Mouse (Mus musculus): ENCODE measurements around the gene Arhgap24. TPM values are rescaled to one million over a fixed set of nuclear protein-coding genes. Genes with fewer than 3 reads are reported as not detected.

Arhgap24 gene
- polyA plus RNA-seq, 1 experiment from 2014 or later: 12.0 TPM

DNA sequence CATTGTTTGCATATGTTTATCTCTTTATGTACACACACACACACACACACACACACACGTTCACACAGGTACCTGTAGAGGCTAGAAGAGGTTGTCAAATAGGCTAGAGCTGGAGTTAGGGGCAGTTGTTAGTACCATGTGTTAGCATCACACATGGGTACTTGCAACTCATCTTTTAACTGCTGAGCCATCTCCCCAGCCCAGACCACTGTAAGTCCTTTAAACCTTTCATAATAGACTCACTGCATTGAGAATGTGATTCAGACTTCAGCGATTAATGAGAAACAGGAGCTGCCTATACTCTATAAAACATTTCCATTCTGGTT, 407.9 kb downstream of the Arhgap24 start:
- 75% methylated on average over 2 of the region's 2 CpGs for WGBS

DNA sequence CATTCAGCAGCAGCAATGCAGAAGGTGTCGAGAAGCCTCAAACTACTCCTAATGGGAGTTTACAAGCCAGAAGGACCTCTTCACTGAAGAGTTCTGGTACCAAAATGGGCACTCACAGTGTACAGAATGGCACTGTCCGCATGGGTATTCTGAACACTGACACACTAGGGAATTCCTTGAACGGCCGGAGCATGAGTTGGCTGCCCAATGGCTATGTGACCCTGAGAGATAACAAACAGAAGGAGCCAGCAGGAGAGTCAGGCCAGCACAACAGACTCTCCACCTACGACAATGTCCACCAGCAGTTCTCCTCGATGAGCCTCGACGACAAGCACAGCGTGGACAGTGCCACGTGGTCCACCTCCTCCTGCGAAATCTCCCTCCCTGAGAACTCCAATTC, 411.0 kb downstream of the Arhgap24 start:
- Histone ChIP-seq H3K27ac (ENCODE audit: low read depth, low read length) (no peak overlapping the region), H3K36me3 (ENCODE audit: control insufficient read depth, insufficient read depth, low read length) (no peaks in the 10 kb centered on the region), H3K4me1 (ENCODE audit: control insufficient read depth, insufficient read depth, low read length) (peaks cover 6% of the 10 kb centered on the region), H3K9me3 (ENCODE audit: control insufficient read depth, low read length) (no peaks in the 10 kb centered on the region), H3K4me3 (ENCODE audit: low read depth, low read length) (no peak overlapping the region), H3K4me2 (ENCODE audit: low read depth, low read length) (no peak overlapping the region), H3K27me3 (ENCODE audit: control insufficient read depth, insufficient read depth, low read length) (no peaks in the 10 kb centered on the region), H3K9ac (replicated peaks; ENCODE audit: low read depth, low read length) (no peak overlapping the region)
- WGBS: 96% methylated on average over 11 of the region's 11 CpGs
- no peak for ATAC-seq (ENCODE audit: low read depth)

More for the DNA sequence above, 407.9 kb downstream of the Arhgap24 start:
- Histone ChIP-seq H3K36me3 (ENCODE audit: control insufficient read depth, insufficient read depth, low read length) (no peaks in the 10 kb centered on the region), H3K9ac (replicated peaks; ENCODE audit: low read depth, low read length) (0 out of 2 replicates have a peak overlapping the region, but pooled peaks have one; percentile 16), H3K4me3 (ENCODE audit: low read depth, low read length) (no peak overlapping the region), H3K9me3 (ENCODE audit: control insufficient read depth, low read length) (no peaks in the 10 kb centered on the region), H3K4me1 (ENCODE audit: control insufficient read depth, insufficient read depth, low read length) (peaks cover 6% of the 10 kb centered on the region), H3K4me2 (ENCODE audit: low read depth, low read length) (no peak overlapping the region), H3K27ac (ENCODE audit: low read depth, low read length) (peak overlapping the region; percentile 71), H3K27me3 (ENCODE audit: control insufficient read depth, insufficient read depth, low read length) (no peaks in the 10 kb centered on the region)
- ATAC-seq (ENCODE audit: low read depth): peak; percentile 44; the same call in 1 of the 2 replicates

DNA sequence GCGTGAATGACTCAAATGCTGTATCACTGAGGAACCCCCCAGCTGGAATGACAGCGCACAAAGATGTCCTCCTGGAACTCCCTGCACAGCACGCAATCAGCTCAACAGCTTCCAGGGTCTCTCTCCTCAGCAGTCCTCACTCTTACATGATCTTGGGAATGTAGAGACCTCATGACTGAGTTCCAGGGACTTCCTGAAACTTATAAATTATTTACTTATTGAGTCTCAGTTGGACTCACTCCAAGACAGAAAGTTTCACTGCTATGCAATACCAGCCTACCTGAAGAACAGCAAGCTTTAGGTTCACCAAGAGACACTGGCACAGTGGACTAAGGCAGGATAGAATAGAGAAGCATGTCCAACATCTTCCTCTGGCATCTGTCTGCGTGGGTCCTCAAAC, 417.1 kb downstream of the Arhgap24 start:
- WGBS: 98% methylated on average over 4 of the region's 4 CpGs

DNA sequence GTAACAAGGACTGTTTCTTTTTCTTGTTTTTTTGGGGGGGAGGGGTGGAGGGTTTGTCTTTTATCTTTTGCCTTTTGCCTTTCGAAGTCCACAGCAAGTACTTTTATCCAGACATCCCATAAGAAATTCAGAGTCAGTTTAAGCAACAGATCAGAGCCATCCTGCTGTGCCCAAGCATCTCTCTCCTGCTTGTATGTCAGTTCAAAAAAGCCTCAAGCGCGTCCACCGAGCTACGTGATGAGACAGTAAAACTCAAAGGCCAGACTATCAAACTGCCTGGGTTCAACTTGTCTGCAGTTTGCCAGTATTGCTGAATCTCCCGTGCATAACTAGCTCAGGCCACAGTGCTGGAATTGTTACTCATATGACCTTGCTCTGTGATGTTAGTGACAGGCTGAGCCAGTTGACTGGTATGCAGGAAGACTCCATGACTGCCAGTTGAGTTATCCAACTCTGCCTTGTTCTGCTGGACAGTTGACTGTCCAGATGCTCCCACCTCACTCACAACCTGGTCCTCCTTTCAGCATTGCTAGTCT, 418.6 kb downstream of the Arhgap24 start:
- no peak overlapping the region for H3K4me3 ChIP-seq (ENCODE audit: low read depth, low read length)
- no peak overlapping the region for H3K9ac ChIP-seq (replicated peaks; ENCODE audit: low read depth, low read length)
- H3K4me1 ChIP-seq (ENCODE audit: control insufficient read depth, insufficient read depth, low read length): no peaks in the 10 kb centered on the region
- no peak overlapping the region for H3K27ac ChIP-seq (ENCODE audit: low read depth, low read length)
- no peaks in the 10 kb centered on the region for H3K27me3 ChIP-seq (ENCODE audit: control insufficient read depth, insufficient read depth, low read length)
- no peaks in the 10 kb centered on the region for H3K36me3 ChIP-seq (ENCODE audit: control insufficient read depth, insufficient read depth, low read length)
- 75% methylated on average over 6 of the region's 6 CpGs for WGBS
- no peak for ATAC-seq (ENCODE audit: low read depth)
- no peaks in the 10 kb centered on the region for H3K9me3 ChIP-seq (ENCODE audit: control insufficient read depth, low read length)
- H3K4me2 ChIP-seq (ENCODE audit: low read depth, low read length): no peak overlapping the region

More for the DNA sequence above, 417.1 kb downstream of the Arhgap24 start:
- Histone ChIP-seq H3K9ac (replicated peaks; ENCODE audit: low read depth, low read length) (no peak overlapping the region), H3K27ac (ENCODE audit: low read depth, low read length) (no peak overlapping the region), H3K4me2 (ENCODE audit: low read depth, low read length) (no peak overlapping the region), H3K27me3 (ENCODE audit: control insufficient read depth, insufficient read depth, low read length) (no peaks in the 10 kb centered on the region), H3K4me1 (ENCODE audit: control insufficient read depth, insufficient read depth, low read length) (no peaks in the 10 kb centered on the region), H3K36me3 (ENCODE audit: control insufficient read depth, insufficient read depth, low read length) (no peaks in the 10 kb centered on the region), H3K9me3 (ENCODE audit: control insufficient read depth, low read length) (no peaks in the 10 kb centered on the region), H3K4me3 (ENCODE audit: low read depth, low read length) (no peak overlapping the region)
- no peak for ATAC-seq (ENCODE audit: low read depth)

DNA sequence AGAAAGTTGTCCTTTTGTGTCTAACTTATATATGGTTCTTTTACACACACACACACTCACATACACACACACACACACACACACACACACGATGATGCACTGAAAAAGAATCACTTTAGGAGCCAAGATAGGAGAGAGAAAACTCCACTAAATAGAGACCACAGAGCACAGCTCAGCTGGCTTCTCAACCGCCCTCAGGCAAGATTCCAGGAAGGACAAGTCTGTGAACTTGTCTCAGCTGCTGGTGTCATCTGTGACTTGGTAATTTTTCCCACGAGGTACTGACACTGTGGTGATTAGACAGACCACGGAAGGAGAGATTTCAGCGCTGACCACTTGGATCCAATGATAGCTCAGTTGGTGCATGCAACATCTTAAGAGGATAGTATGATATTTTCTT, 420.0 kb downstream of the Arhgap24 start:
- 69% methylated on average over 5 of the region's 5 CpGs for WGBS
- Histone ChIP-seq H3K4me2 (ENCODE audit: low read depth, low read length) (no peak overlapping the region), H3K9ac (replicated peaks; ENCODE audit: low read depth, low read length) (no peak overlapping the region), H3K27ac (ENCODE audit: low read depth, low read length) (no peak overlapping the region), H3K4me1 (ENCODE audit: control insufficient read depth, insufficient read depth, low read length) (no peaks in the 10 kb centered on the region), H3K36me3 (ENCODE audit: control insufficient read depth, insufficient read depth, low read length) (no peaks in the 10 kb centered on the region), H3K4me3 (ENCODE audit: low read depth, low read length) (no peak overlapping the region), H3K27me3 (ENCODE audit: control insufficient read depth, insufficient read depth, low read length) (no peaks in the 10 kb centered on the region), H3K9me3 (ENCODE audit: control insufficient read depth, low read length) (no peaks in the 10 kb centered on the region)
- no peak for ATAC-seq (ENCODE audit: low read depth)

DNA sequence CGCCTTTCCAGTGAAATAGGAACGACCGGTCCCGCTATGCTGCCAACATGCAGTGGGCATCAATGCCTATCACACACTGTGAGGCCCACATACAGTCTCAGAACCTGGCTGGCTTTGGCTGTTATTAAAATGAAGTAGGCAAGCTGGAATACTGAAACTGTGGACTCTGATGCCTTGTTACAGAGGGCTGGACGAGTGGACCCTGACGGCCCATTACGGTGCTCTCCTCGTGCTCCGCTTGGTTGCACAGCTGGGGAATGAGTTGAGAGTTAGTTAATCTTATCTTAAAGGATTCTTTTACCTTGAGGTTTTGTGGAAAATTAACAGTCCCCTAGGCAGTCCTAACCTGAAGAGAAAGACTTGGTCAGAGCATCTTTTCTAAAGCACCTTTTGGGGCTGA, 422.3 kb downstream of the Arhgap24 start:
- Histone ChIP-seq H3K4me3 (ENCODE audit: low read depth, low read length) (no peak overlapping the region), H3K9ac (replicated peaks; ENCODE audit: low read depth, low read length) (no peak overlapping the region), H3K4me2 (ENCODE audit: low read depth, low read length) (no peak overlapping the region), H3K4me1 (ENCODE audit: control insufficient read depth, insufficient read depth, low read length) (no peaks in the 10 kb centered on the region), H3K9me3 (ENCODE audit: control insufficient read depth, low read length) (no peaks in the 10 kb centered on the region), H3K36me3 (ENCODE audit: control insufficient read depth, insufficient read depth, low read length) (no peaks in the 10 kb centered on the region), H3K27ac (ENCODE audit: low read depth, low read length) (no peak overlapping the region), H3K27me3 (ENCODE audit: control insufficient read depth, insufficient read depth, low read length) (no peaks in the 10 kb centered on the region)
- 87% methylated on average over 9 of the region's 9 CpGs for WGBS
- ATAC-seq (ENCODE audit: low read depth): no peak

DNA sequence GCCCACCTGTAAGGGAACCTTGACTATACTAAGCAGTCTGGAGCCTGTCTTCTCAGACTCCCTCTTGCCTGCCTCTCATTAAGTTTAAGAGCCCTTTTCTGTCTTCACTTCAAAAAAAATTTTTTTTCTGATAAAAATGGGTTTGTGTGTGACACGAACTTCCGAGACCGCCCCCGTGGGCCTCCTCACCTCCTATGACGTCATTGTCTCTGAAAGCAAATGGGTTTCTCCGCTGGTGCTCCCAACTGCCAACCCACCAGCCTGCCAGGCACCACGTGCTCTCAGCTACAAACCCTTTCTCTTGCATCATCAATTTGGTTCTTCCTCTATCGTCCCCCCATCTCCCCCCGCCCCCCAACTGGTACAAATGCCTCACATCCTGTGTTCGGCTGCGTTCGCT, 422.9 kb downstream of the Arhgap24 start:
- 84% methylated on average over 12 of the region's 12 CpGs for WGBS

DNA sequence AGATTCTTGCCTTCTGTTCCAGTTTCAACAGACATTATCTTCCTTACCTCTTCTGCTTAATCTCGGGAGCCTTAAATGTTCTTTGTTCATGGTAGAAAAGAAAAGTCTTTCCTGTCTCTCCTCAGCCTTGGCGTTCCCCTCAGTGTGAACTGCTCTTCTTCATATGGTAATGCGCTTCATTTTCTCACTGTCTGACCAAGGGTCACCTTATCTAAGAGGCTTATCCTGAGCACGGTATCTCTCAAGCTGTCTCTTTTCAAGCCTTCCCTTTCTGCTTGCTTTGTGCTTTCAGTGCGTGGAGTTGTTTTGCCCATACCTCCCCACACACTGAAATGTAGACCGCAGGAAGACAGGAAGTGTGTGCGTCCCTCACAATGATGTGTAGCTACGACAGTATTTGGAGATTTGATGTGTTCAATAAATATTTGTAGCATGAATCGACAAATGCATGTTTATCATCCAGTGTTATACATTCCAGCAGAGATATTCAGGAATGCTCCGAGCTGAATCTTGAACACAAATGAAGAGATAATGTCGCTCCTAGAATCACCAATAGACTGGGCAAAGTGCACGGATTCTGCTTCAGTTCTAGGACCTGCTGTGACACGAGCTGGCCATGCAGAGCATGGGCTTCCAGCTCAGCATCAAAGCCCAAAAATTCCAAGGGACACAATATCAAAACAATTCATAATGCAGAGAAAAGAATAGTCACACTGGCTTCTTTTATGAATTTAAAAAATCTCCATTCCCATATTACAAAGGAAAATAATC, 424.4 kb downstream of the Arhgap24 start:
- Histone ChIP-seq H3K9ac (replicated peaks; ENCODE audit: low read depth, low read length) (no peak overlapping the region), H3K4me3 (ENCODE audit: low read depth, low read length) (no peak overlapping the region), H3K27ac (ENCODE audit: low read depth, low read length) (no peak overlapping the region), H3K9me3 (ENCODE audit: control insufficient read depth, low read length) (no peaks in the 10 kb centered on the region), H3K27me3 (ENCODE audit: control insufficient read depth, insufficient read depth, low read length) (no peaks in the 10 kb centered on the region), H3K4me2 (ENCODE audit: low read depth, low read length) (no peak overlapping the region), H3K4me1 (ENCODE audit: control insufficient read depth, insufficient read depth, low read length) (no peaks in the 10 kb centered on the region), H3K36me3 (ENCODE audit: control insufficient read depth, insufficient read depth, low read length) (no peaks in the 10 kb centered on the region)
- WGBS: 63% methylated on average over 13 of the region's 13 CpGs
- ATAC-seq (ENCODE audit: low read depth): no peak

More for the DNA sequence above, 422.9 kb downstream of the Arhgap24 start:
- Histone ChIP-seq H3K4me3 (ENCODE audit: low read depth, low read length) (no peak overlapping the region), H3K27me3 (ENCODE audit: control insufficient read depth, insufficient read depth, low read length) (no peaks in the 10 kb centered on the region), H3K9ac (replicated peaks; ENCODE audit: low read depth, low read length) (no peak overlapping the region), H3K9me3 (ENCODE audit: control insufficient read depth, low read length) (no peaks in the 10 kb centered on the region), H3K27ac (ENCODE audit: low read depth, low read length) (no peak overlapping the region), H3K36me3 (ENCODE audit: control insufficient read depth, insufficient read depth, low read length) (no peaks in the 10 kb centered on the region), H3K4me1 (ENCODE audit: control insufficient read depth, insufficient read depth, low read length) (no peaks in the 10 kb centered on the region), H3K4me2 (ENCODE audit: low read depth, low read length) (no peak overlapping the region)
- no peak for ATAC-seq (ENCODE audit: low read depth)

DNA sequence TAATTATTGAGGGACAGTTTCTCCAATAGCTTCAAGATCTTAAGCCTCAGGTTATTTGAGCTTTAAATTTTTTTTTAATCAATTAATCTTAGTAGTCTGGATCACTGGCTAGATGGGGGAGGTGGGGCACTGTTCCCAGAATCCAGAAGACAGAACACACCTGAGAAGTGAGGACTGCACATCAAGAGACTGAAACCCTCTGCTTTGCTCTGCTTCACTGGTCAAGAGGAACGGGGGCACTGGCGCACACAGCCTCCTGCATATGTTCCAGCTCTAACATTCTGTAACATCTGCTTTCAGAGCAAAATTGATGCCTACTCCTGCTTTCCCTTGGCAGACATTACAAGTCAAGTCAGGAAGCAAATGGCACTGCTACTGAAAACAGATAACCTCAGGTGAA, 439.0 kb downstream of the Arhgap24 start:
- Histone ChIP-seq H3K4me3 (ENCODE audit: low read depth, low read length) (no peak overlapping the region), H3K4me1 (ENCODE audit: control insufficient read depth, insufficient read depth, low read length) (no peaks in the 10 kb centered on the region), H3K27ac (ENCODE audit: low read depth, low read length) (no peak overlapping the region), H3K36me3 (ENCODE audit: control insufficient read depth, insufficient read depth, low read length) (no peaks in the 10 kb centered on the region), H3K9me3 (ENCODE audit: control insufficient read depth, low read length) (no peaks in the 10 kb centered on the region), H3K27me3 (ENCODE audit: control insufficient read depth, insufficient read depth, low read length) (no peaks in the 10 kb centered on the region), H3K9ac (replicated peaks; ENCODE audit: low read depth, low read length) (no peak overlapping the region), H3K4me2 (ENCODE audit: low read depth, low read length) (no peak overlapping the region)
- no peak for ATAC-seq (ENCODE audit: low read depth)
- WGBS: 71% methylated on average over 2 of the region's 2 CpGs

All from neural tube, embryonic 14.5 days (tissue).